Mouse (Mus musculus) lung, embryonic 14.5 days (tissue): ENCODE results near the gene Taf5. TPM values are rescaled to one million over a fixed set of nuclear protein-coding genes. Genes with fewer than 3 reads are reported as not detected.

ENCODE experiments used
- ATAC-seq: fragments of 200-750 bp; cut with Nextera tagmentation; 2 replicates; pipeline ENCODE4 v1.8.0; 2017; ENCODE audit warnings: mild to moderate bottlenecking, moderate TSS enrichment, moderate library complexity; ENCODE audit not compliant: insufficient read depth
- DNase-seq: peaks from one replicate; pipeline ENCODE4 v3.0.0-alpha.2; 2015
- H3K27ac ChIP-seq: fragments of 300-500 bp; sonication (generic); 2 replicates; pipeline ENCODE4 v1.5.1; 2014; ENCODE audit warnings: low read depth, mild to moderate bottlenecking, moderate library complexity
- H3K27me3 ChIP-seq: fragments of 300-500 bp; sonication (generic); 2 replicates; pipeline ENCODE4 v1.6.1; 2014; ENCODE audit warnings: low read length, control low read depth; ENCODE audit not compliant: insufficient read depth
- H3K36me3 ChIP-seq: fragments of 300-500 bp; sonication (generic); 2 replicates; pipeline ENCODE4 v1.6.1; 2014; ENCODE audit warnings: control low read depth; ENCODE audit not compliant: insufficient read depth
- H3K4me1 ChIP-seq: fragments of 300-500 bp; sonication (generic); 2 replicates; pipeline ENCODE4 v1.6.1; 2014; ENCODE audit warnings: antibody characterized with exemption, control low read depth; ENCODE audit not compliant: insufficient read depth
- H3K4me2 ChIP-seq: fragments of 300-500 bp; sonication (generic); 2 replicates; pipeline ENCODE4 v1.6.1; 2014; ENCODE audit warnings: mild to moderate bottlenecking
- H3K4me3 ChIP-seq: fragments of 300-500 bp; sonication (generic); 2 replicates; pipeline ENCODE4 v1.5.1; 2014; ENCODE audit warnings: low read depth, low read length
- H3K9ac ChIP-seq: fragments of 300-500 bp; sonication (generic); 2 replicates; pipeline ENCODE4 v1.6.1; 2014
- H3K9me3 ChIP-seq: fragments of 300-500 bp; sonication (generic); 2 replicates; pipeline ENCODE4 v1.6.1; 2016; ENCODE audit warnings: low read depth, low read length, control low read depth
- CTCF ChIP-seq: IDR thresholded peaks from 2 replicates; pipeline ENCODE4 v1.5.1; 2016; ENCODE audit warnings: antibody characterized with exemption, low read depth
- WGBS: fragments of 180-500 bp; shearing (Covaris S2); extraction: QIAGEN DNeasy Blood & Tissue Kit; methylation state at CpG from one replicate; pipeline ENCODE4 v1.1.7; 2014; 5-methylcytosine and 5-hydroxymethylcytosine counted together
- polyA plus RNA-seq: library from polyadenylated mRNA; unstranded; fragments of >200 nt; fragmentation: Nextera tagmentation; extraction: Ambion mirVana; gene quantifications from 2 replicates; pipeline ENCODE4 v1.2.1, GENCODE M21; 2014

Gene Taf5
- polyA plus RNA-seq = 9.5 and 9.7 TPM in 2 replicates

DNA sequence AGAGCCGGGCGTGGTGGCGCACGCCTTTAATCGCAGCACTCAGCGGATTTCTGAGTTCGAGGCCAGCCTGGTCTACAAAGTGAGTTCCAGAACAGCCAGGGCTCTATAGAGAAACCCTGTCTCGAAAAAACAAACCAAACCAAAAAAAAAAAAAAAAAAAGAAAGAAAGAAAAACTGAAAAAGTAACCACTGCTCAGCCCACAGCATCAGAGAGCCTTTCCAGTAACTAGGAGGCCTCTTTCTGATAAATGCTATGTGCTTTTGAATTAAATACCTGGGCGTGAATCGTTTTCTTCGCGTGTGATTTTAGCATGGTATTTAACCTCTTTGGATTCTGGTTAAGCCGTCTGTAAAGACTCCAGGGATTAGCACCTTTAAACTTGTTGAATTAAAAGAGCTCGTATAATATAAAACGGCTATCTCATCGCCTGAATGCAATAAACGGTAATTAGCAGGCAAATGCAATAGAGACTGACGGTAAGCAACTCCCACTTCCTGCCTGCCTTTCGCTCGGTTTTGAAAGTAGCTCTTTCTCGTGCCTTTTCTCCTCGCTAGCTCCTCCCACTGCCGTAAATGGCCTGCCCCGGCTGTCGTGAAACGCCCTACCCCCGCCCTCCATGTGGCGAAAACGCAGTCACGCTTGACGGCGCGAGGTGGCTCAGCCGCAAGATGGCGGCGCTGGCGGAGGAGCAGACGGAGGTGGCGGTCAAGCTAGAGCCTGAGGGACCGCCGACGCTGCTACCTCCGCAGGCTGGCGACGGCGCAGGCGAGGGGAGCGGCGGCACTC is at the start of gene Taf5:
TSS of gene Taf5 (plus strand) at position 651 of the 787 bp plus-strand sequence.
- peaks cover 3% of the 10 kb centered on the region; the same call in 1 of the 2 replicates for H3K4me1 ChIP-seq
- peak; percentile 99 for DNase-seq
- H3K4me2 ChIP-seq = peak within 1 kb of the TSS; percentile 80
- peaks cover 16% of the 10 kb centered on the region for H3K36me3 ChIP-seq
- no peaks in the 10 kb centered on the region for H3K27me3 ChIP-seq
- H3K9me3 ChIP-seq = no peaks in the 10 kb centered on the region
- peak; percentile 79 for ATAC-seq
- peak within 1 kb of the TSS; percentile 88 for H3K9ac ChIP-seq
- peak; percentile 23; the same call in 1 of the 2 replicates for TF ChIP-seq CTCF
- 8% methylated on average over 49 of the region's 49 CpGs for WGBS
- peak within 1 kb of the TSS; percentile 99 for H3K4me3 ChIP-seq
- H3K27ac ChIP-seq = peak within 1 kb of the TSS; percentile 88

DNA sequence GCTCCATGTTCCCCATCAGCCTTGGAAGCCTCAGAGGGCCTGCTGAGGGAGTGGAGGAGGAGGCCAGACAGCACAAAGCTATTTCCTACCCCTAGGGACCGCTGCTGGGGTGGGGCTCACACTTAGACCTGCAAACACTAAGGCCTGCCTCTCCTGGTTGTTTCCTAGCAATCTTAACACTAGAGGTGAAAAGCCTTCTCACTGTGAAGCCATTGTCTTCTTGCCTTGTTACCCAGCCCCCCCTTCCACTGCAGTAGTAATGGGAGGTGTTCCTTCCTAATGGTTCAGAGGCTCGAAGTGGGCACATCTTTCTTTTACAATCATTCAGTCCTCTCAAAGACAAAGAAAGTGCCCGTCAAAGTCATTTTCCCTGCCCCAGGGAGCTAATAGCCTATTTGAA is 49.7 kb upstream of the Taf5 start:
- no peak overlapping the region for H3K4me2 ChIP-seq
- H3K4me3 ChIP-seq = no peak overlapping the region
- H3K4me1 ChIP-seq = peaks cover 4% of the 10 kb centered on the region; the same call in 1 of the 2 replicates
- TF ChIP-seq CTCF = no peak
- ATAC-seq = no peak
- no peaks in the 10 kb centered on the region for H3K36me3 ChIP-seq
- no peak overlapping the region for H3K9ac ChIP-seq
- H3K9me3 ChIP-seq = no peaks in the 10 kb centered on the region
- no peak for DNase-seq
- 11% methylated on average over 3 of the region's 3 CpGs for WGBS
- H3K27ac ChIP-seq = no peak overlapping the region
- peaks cover 39% of the 10 kb centered on the region for H3K27me3 ChIP-seq

DNA sequence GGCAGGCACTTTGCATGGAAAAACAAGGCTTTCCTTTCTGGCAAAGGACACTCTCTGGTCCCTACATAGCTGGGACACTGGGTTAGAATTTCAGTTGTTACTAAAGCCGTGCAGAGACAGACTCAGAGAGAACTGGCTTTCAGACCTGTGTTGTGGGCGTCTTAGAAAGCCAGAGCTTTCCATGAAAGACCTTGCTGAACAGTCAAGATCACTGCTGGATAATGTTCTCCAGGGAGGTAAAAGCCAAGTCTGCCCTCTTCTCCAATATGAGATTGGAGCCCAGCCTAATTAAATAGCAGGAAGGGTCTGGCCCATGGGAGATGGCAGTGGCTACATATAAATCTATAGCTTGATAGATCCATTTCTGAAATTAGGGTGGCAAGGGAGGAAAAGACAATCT is 49.2 kb upstream of the Taf5 start:
- H3K27me3 ChIP-seq = peaks cover 34% of the 10 kb centered on the region
- H3K36me3 ChIP-seq = no peaks in the 10 kb centered on the region
- DNase-seq (no peak), ATAC-seq (no peak)
- no peak overlapping the region for H3K9ac ChIP-seq
- no peak overlapping the region for H3K4me3 ChIP-seq
- WGBS = 43% methylated on average over 2 of the region's 2 CpGs
- no peak overlapping the region for H3K4me2 ChIP-seq
- H3K27ac ChIP-seq = no peak overlapping the region
- H3K4me1 ChIP-seq = peaks cover 4% of the 10 kb centered on the region; the same call in 1 of the 2 replicates
- H3K9me3 ChIP-seq = no peaks in the 10 kb centered on the region
- TF ChIP-seq CTCF = no peak

DNA sequence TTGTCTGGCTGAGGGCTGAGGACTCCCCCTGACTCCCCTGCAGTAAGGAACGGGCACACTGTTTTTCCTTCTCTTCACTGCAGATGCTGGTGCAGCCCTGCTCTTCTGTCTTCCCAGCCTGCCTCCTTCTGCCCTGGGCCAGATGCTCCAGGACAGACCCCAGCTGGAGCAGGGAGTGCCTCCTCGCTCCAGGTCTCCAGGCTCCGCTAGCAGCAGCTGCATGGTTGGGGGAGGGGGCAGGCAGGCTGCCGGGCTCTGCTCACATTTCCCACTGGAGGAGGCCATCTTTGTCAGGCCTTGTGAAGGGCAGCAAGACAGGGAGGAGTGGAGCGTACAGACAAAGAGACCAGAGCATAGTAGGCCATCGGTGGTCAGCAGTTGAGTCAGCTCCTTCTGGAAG is 48.2 kb upstream of the Taf5 start:
- Histone ChIP-seq H3K4me3 (no peak overlapping the region), H3K36me3 (no peaks in the 10 kb centered on the region), H3K4me2 (no peak overlapping the region), H3K4me1 (peaks cover 4% of the 10 kb centered on the region; the same call in 1 of the 2 replicates), H3K27ac (no peak overlapping the region), H3K27me3 (peaks cover 24% of the 10 kb centered on the region), H3K9me3 (no peaks in the 10 kb centered on the region), H3K9ac (no peak overlapping the region)
- TF ChIP-seq CTCF = no peak
- DNase-seq = no peak
- ATAC-seq = no peak
- 23% methylated on average over 6 of the region's 6 CpGs for WGBS

DNA sequence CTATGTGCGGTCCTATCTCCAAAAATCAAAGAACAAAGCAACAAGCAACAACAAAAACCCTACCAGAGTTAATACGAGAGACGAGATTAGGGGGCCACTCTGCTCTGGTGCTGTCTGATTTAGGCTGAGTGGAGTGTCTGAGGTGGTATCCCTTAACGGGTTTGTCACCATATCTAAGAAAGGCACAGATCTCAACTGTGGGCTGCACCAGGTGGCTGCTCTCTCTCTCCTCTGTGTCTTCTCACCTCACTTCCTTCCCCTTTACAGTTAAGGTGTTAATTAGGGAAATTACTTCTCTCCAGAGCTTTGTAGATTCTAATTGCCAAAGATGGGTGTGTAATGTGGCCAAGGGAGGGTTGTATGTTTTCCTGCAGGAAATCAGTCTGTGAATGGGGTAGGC is 44.8 kb upstream of the Taf5 start:
- no peak overlapping the region for H3K4me3 ChIP-seq
- no peak for DNase-seq
- H3K27ac ChIP-seq = no peak overlapping the region
- H3K4me2 ChIP-seq = no peak overlapping the region
- H3K9ac ChIP-seq = no peak overlapping the region
- no peaks in the 10 kb centered on the region for H3K9me3 ChIP-seq
- no peaks in the 10 kb centered on the region for H3K36me3 ChIP-seq
- TF ChIP-seq CTCF = no peak
- H3K4me1 ChIP-seq = peaks cover 7% of the 10 kb centered on the region; the same call in 1 of the 2 replicates
- no peak for ATAC-seq
- 0 out of 2 replicates have a peak, but pooled peaks cover 4% of the 10 kb centered on the region for H3K27me3 ChIP-seq
- WGBS = 83% methylated on average over 4 of the region's 4 CpGs

DNA sequence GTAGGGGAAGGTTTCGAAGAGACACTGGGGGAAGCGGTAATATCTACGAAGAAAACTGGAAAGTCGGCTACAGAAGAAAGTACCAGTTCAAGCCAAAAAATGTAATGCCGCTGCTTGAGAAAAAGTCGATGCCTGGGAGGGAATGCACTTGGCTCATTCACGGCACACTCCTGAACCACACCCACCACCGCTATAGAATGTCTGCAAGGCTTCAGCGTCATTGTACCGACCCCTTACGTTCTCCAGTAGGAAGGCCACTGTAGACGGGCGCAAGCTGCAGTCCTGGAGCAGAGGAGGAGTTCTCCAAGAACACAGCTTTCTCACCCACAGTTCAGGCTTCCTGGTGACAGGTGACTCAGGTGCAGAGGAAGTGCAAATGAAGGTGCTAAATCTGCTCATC is 44.0 kb upstream of the Taf5 start:
- no peak overlapping the region for H3K9ac ChIP-seq
- no peaks in the 10 kb centered on the region for H3K27me3 ChIP-seq
- no peaks in the 10 kb centered on the region for H3K9me3 ChIP-seq
- H3K36me3 ChIP-seq = no peaks in the 10 kb centered on the region
- ATAC-seq = no peak
- DNase-seq = no peak
- WGBS = 79% methylated on average over 13 of the region's 13 CpGs
- H3K4me3 ChIP-seq = no peak overlapping the region
- H3K4me1 ChIP-seq = peaks cover 7% of the 10 kb centered on the region; the same call in 1 of the 2 replicates
- no peak overlapping the region for H3K27ac ChIP-seq
- no peak overlapping the region for H3K4me2 ChIP-seq
- TF ChIP-seq CTCF = no peak

DNA sequence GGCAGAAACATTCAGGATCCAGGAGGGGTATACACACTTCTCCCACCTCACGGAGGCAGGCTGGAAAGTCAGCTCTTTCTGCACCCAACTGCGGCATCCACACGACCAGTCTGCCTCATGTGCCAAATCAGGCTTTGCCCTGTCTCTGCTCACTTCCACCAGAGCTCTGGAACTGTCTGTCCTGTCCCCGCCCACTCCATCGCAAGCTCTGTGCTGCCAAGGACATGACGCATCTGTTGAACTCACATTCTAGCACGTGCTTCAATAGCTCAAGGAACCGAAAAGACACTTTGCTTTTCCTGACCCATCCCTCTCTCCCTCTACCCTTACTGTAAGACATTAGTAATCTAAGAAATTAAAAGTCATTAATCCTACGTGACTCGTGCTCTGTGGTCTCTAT is 42.6 kb upstream of the Taf5 start:
- 22% methylated on average over 10 of the region's 10 CpGs for WGBS
- ATAC-seq (peak; percentile 86), DNase-seq (peak; percentile 90)
- no peak overlapping the region for H3K4me3 ChIP-seq
- no peak overlapping the region for H3K27ac ChIP-seq
- no peaks in the 10 kb centered on the region for H3K9me3 ChIP-seq
- H3K4me1 ChIP-seq = peaks cover 7% of the 10 kb centered on the region; the same call in 1 of the 2 replicates
- no peaks in the 10 kb centered on the region for H3K36me3 ChIP-seq
- no peak for TF ChIP-seq CTCF
- H3K4me2 ChIP-seq = no peak overlapping the region
- no peaks in the 10 kb centered on the region for H3K27me3 ChIP-seq
- H3K9ac ChIP-seq = no peak overlapping the region
